Mouse (Mus musculus): Measurements from ENCODE around the gene Ppm1h. TPM values are rescaled to one million over a fixed set of nuclear protein-coding genes. Genes with fewer than 3 reads are reported as not detected.

The Ppm1h gene
- total RNA-seq, 2 experiments from 2014 or later = 5.0 to 6.5 TPM

DNA sequence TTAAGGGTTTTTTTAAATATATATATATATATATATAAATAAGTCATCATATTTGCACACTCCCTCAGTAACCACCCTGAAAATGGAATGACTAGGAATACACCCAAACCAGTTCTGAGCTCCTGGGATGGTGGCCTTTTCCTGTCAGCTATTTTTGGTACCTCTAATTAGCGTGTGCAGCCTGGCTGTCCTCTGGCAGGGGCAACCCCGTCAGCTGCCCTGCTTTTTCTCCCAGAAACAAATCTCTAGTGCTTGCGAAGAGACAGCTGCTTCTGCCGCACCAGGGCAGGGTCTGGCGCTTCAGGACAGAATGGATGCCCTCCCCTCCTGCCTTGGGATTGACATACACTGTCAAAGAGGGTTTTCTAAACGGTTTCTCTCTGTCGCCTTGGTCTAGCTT, 166.9 kb downstream of the Ppm1h start:
- no peak for ATAC-seq (replicated peaks; ENCODE audit: low FRiP score, poor library complexity, severe bottlenecking)

DNA sequence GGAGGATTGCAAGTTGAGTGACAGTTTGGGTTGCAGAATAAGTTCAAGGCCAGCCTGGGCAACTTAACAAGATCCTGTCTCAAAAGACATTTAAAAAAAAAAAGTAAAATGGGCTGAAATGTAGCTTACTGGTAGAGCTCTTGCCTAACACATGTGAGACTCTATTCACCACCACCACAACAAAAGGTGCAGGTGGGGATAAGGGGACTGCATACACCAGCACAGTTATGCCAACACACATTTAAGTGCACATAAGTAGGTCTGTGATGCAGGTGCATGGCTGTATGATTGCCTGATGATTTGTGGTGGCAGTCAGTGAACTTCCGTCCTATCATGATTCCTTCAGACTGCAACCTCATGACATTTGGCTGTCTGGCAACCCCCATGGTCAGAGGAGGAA, 167.9 kb downstream of the Ppm1h start:
- ATAC-seq (replicated peaks; ENCODE audit: low FRiP score, poor library complexity, severe bottlenecking) = no peak

GRCm38 (mm10) chr10:122848020-122848457, 169.5 kb downstream of the Ppm1h start:
- ATAC-seq (replicated peaks; ENCODE audit: low FRiP score, poor library complexity, severe bottlenecking) = no peak

- ATAC-seq (replicated peaks; ENCODE audit: low FRiP score, poor library complexity, severe bottlenecking) = no peak
Measured at GRCm38 (mm10) chr10:122851267-122852160, 173.0 kb downstream of the Ppm1h start.

- no peak for ATAC-seq (replicated peaks; ENCODE audit: low FRiP score, poor library complexity, severe bottlenecking)
Measured at GRCm38 (mm10) chr10:122854571-122854970, 176.0 kb downstream of the Ppm1h start.

GRCm38 (mm10) chr10:122855149-122855548, 176.6 kb downstream of the Ppm1h start:
- no peak for ATAC-seq (replicated peaks; ENCODE audit: low FRiP score, poor library complexity, severe bottlenecking)

DNA sequence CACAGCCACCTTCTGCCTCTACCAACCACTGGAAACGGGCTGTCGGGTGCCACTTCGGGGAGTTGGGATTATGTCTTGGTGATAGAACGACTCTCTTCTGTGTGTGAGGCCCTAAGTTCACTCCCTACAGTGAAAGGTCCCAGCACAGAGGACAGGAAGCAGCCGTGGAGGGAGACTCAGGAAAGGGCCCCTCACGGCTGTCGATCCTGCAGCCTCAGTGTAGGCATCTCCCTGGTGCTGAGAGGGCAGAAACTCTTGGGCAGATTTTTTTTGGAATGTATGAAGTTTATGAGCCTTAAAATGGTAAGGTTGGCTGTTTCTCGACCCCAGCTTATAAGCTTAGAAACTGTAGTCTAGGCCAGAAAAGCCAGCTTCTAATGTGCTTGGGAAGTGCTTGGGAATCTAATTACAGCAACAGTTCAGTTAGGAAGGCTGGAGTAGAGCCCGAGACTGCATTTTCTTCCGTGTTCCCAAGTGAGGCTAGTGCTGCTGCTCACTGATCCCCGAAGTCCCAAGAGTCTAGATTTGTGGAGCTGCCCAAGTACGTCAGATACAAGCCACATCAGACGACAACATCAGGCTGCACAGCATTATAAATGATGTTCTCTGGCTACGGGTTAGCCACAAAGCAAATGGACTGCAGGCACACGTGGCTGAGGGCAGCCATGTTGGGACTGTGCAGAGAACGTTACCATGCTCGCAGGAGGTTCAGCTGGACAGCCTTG, 177.6 kb downstream of the Ppm1h start:
- ATAC-seq (replicated peaks; ENCODE audit: low FRiP score, poor library complexity, severe bottlenecking) = no peak

DNA sequence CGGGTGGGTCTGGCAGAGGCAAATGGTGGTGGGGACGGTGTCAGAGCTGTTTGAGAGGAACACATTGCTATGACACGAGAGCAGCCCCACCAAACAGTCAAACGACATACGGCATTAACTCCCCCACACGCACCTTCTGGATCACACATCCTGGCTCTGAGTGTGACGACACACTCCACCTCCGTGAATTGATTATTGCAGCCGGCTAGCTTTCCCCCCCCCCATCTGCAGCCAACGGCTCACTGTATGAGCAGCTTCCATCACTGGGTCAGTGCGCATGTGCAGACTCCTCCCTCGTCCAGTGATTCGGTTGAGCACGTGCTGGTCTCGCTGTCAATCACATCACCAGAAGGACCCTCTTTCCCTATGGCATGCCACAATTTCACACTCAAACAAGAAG, 178.6 kb downstream of the Ppm1h start:
- no peak for ATAC-seq (replicated peaks; ENCODE audit: low FRiP score, poor library complexity, severe bottlenecking)

DNA sequence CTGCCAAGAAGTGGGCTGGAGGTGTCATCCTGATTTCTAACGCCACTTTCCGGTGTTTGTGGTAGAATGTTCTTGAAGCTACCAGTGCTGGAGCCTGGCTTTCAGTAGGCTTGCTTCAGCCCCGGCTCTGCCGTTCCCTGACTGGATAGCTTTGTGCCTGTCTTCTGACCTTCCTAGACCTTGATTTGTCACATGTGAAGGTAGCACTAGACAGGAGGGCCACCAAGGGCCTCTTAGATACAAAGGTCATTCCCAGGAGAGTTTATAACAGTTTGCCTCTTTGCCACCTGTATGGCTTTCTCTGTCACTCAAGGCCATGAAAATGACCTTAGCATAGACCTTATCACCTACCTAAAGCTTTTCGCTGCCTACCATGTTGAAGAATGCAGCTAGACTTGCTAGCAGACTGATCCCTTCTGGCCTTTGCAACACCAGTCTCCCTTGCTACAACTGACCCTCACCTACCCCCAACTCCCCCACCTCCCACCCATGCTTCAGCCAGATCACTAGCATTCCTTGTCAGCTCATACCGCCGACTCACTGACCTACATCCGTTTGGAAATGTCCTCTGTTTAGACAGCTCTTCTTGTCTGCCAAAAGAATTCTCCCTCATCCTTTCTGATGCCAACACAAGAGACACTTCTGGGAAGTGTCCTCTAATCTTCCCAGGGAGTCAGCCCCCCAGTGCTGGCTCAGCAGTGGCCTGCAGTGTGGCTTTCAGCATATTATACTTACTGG, 180.5 kb downstream of the Ppm1h start:
- no peak for ATAC-seq (replicated peaks; ENCODE audit: low FRiP score, poor library complexity, severe bottlenecking)

DNA sequence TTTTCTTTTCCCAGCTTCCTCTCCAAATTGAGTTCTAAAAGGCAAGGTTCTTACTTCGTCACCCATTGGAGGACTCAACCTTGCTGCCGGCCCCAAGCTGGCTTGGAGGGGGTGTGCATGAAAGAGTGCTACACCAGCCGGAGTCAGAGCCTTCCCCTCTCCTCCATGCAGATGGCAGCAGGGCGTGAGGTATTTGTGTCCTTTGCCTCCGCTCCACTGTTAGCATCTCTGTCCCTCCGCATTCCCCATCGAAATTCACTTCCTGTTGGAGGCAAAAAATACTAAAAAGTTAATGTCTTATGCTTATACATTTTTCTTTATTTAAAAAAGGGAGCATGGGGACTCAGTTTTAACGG, 181.1 kb downstream of the Ppm1h start:
- ATAC-seq (replicated peaks; ENCODE audit: low FRiP score, poor library complexity, severe bottlenecking) = no peak

DNA sequence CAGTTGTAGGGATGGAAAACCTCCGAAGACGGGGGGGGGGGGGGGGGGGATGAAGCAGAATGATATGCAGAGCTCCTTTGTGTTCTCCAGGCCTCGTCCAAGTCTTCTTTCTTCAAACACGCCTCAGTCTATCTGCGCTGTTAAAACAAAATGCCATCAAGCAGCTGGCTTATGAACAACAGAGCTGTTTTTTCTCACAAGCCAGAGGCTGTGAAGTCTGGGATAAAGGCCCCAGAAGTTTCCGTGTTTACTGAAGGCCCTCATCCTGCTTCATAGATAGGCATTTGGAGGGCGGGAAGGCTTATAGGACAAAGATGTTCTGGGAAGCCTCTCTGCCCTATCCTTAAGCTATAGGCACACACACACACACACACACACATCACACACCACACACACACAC, 181.5 kb downstream of the Ppm1h start:
- no peak for ATAC-seq (replicated peaks; ENCODE audit: low FRiP score, poor library complexity, severe bottlenecking)

GRCm38 (mm10) chr10:122861696-122862385, 183.3 kb downstream of the Ppm1h start:
- no peak for ATAC-seq (replicated peaks; ENCODE audit: low FRiP score, poor library complexity, severe bottlenecking)

GRCm38 (mm10) chr10:122862386-122863023, 183.9 kb downstream of the Ppm1h start:
- ATAC-seq (replicated peaks; ENCODE audit: low FRiP score, poor library complexity, severe bottlenecking) = no peak

DNA sequence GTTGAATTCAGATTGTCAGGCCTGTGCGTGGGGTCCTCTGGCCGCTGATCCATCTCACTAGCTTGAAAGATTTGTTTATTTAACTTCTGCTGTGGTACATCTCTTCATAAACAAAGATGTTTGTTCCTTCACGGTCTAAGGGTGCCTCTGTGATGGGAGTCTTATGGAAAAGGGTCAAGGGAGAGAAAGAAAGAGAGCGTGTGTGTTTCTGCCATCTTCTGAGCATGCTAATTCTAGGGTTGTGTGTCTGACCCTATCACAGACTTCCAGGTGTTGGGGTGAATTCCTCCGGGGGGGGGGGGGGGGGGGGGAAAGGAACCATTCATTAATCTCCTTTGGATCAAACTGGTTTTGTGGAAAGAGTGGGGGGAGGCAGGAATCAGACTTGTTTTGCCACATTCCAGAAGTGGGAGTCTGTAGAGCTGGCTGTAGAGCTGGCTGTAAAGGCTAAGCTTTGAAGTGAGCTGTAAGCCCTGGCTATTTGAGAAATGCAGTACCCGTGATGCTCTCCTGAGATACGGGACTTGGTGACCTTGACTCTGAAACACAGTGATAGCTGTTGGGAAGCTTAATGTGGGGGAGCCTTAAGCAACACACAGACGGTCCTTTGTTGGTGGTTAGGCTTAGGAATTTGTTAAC, 191.4 kb downstream of the Ppm1h start:
- ATAC-seq (replicated peaks; ENCODE audit: low FRiP score, poor library complexity, severe bottlenecking) = no peak

DNA sequence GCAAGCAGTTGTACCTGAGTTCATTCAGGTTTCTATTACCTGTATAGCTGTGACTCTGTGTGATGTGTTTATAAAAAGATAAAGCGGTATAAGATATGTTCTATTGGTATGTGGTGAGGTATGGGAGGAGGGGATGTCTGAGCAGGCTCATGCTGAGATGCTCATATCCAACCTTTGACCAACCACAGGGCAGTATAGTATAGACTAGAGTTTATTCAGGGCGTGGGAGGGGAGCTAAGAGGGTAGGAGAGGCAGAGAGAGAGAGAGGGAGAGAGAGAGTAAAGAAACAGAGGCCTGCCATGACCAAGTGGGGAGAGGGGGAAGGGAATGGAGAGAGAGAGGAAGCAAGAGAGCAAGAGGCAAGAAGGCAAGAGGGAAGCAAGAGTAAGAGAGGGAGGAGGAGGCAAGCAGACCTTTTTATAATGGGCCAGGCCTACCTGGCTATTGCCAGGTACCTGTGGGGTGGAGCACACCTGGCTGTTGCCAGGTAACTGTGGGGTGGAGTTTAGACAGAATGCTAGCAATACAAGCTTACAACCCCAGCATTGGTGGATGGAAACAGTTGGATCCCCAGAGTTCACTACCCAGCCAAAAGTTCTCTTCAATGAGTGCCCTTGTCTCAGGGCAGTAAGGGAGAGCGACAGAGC, 192.4 kb downstream of the Ppm1h start:
- no peak for ATAC-seq (replicated peaks; ENCODE audit: low FRiP score, poor library complexity, severe bottlenecking)

- no peak for ATAC-seq (replicated peaks; ENCODE audit: low FRiP score, poor library complexity, severe bottlenecking)
Measured at GRCm38 (mm10) chr10:122872720-122873119, 194.2 kb downstream of the Ppm1h start.

DNA sequence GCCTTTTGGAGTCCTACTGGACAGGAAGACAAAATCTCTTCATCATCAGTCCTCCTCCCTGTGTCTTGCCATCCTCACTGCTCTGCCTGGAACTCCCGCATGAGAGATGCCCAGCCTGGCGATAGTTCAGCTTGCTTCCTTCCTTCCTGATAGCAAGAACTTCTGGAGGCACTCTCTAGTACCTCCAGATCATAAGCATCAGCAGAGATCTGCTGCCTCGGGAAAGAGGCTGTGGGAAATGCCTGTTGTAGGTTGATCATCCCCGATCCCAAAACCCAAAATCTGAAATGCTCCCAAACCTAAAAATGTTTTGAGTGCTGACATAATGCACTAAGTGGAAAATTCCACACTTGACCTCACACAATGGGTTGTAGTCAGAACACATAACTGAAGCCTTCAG, 198.4 kb downstream of the Ppm1h start:
- no peak for ATAC-seq (replicated peaks; ENCODE audit: low FRiP score, poor library complexity, severe bottlenecking)

DNA sequence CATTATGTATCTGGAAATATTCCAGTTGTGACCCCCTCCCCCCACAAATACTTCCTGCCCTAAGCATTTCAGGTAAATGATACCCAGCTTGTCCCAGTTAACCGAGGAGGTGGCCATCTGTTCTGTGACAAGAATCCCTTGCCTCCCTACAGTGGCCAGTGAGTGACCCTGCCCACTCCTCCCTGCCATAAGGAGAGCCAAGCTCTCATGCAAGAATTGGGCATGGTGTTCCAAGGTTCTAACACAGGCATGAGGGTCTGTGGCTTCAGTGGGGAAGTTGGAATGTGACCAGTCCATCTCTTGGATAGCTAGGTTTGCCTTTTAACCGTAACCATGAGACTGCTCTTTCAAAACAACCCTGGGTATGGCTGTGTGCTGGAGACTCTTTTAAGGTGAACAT, 198.9 kb downstream of the Ppm1h start:
- ATAC-seq (replicated peaks; ENCODE audit: low FRiP score, poor library complexity, severe bottlenecking) = no peak

DNA sequence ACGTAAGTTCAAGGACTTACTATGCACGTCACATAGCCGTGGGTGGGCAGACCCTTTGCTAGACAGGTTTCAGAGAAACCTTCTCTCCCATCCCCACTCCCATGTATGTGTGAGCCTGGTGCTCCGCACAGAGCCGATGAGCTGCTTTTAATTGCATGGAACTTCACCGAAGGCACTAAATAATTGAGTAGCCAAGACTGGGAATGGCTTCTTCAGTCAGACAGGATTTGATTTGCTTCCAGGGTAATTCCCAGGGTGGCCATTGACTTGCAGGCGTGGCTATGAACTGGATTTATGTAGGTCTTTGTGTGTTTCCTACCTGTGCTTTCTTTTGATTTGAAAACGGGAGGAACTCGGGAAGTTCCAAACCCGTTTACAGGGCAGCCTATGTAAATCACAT, 202.9 kb downstream of the Ppm1h start:
- ATAC-seq (replicated peaks; ENCODE audit: low FRiP score, poor library complexity, severe bottlenecking) = no peak

All from erythroblast, adult 5-6 weeks (primary cell).